Mouse (Mus musculus) bone marrow, adult 2 months (tissue): ENCODE measurements at regions not wholly inside any gene's neighbourhood (a gene's known extent, or its start where the extent isn't known, plus 50 kb on each side); places are given as distances from the start of the nearest gene placed in this dataset.

Experiments
- CTCF ChIP-seq: fragments of 200-500 bp; IDR thresholded peaks from 2 replicates; pipeline ENCODE4 v1.5.1; 2011; ENCODE audit warnings: low read length, control low read depth; ENCODE audit not compliant: control insufficient read depth, insufficient read depth
- POLR2A ChIP-seq: fragments of 200-500 bp; IDR thresholded peaks from 2 replicates; pipeline ENCODE4 v1.6.1; 2011; ENCODE audit warnings: low read depth, mild to moderate bottlenecking, control low read depth, low read length, borderline replicate concordance; ENCODE audit not compliant: control insufficient read depth

GRCm38 (mm10) chr11:45454234-45454633, 397.6 kb upstream of the Clint1 start:
- TF ChIP-seq CTCF (no peak), POLR2A (no peak)
